ENCODE assay signal across 19 mouse cellular contexts in genomic region chr5:66980862-66981261, GRCm38 (mm10).
DNase-seq lines count a peak whose midpoint lies in the region; ATAC-seq lines count a peak whose summit lies in the region.
"Had no signal": no experiment of that assay in that cellular context is flagged by ENCODE, and none has a peak within 500 bp of the region (broad histone marks: within the 10 kb centered on the region; RNA-seq: fewer than 3 reads in every experiment).

No protein-coding gene starts in this region.

- DNase-seq in forebrain, embryonic 14.5 days (ENCODE audit: low spot score): peak; percentile 64
- DNase-seq in left cerebral cortex, adult 18-20 months (ENCODE audit: low spot score in 2 of 2): peak; percentile 40 to 58
- DNase-seq in left cerebral cortex, adult 11 months (ENCODE audit: low spot score): no peak
- peak; percentile 46 for DNase-seq in right cerebral cortex, postnatal 4 days
- DNase-seq in thymus, postnatal 4 days: no peak
- DNase-seq: adrenal gland, postnatal 25 days; embryo, embryonic 11 days; gastrocnemius, adult 2 months; heart, adult 18-20 months; kidney, adult 2 months; kidney, postnatal 36 days; thymus, adult 2 months had no signal

- no peak overlapping the region for H3K9ac ChIP-seq in forebrain, embryonic 14.5 days (ENCODE audit: low read length)
- H3K9ac ChIP-seq in forebrain, embryonic 12.5 days: no peak overlapping the region
- no peak overlapping the region for H3K9ac ChIP-seq in forebrain, embryonic 16.5 days (replicated peaks; ENCODE audit: low read depth, low read length)
- H3K9ac ChIP-seq: liver, embryonic 12.5 days; lung, embryonic 15.5 days had no signal

- peaks cover 6% of the 10 kb centered on the region; the same call in 1 of the 2 replicates for H3K4me1 ChIP-seq in forebrain, embryonic 14.5 days (ENCODE audit: control insufficient read depth, insufficient read depth, low read length)
- peaks cover 5% of the 10 kb centered on the region for H3K4me1 ChIP-seq in forebrain, embryonic 12.5 days
- peaks cover 7% of the 10 kb centered on the region for H3K4me1 ChIP-seq in forebrain, embryonic 16.5 days (replicated peaks; ENCODE audit: control insufficient read depth, insufficient read depth, low read length)
- H3K4me1 ChIP-seq: liver, embryonic 12.5 days had no signal

- peak; percentile 57; the same call in 1 of the 2 replicates for ATAC-seq in forebrain, embryonic 14.5 days
- ATAC-seq in forebrain, embryonic 12.5 days (ENCODE audit: low FRiP score): no peak
- peak; percentile 51 for ATAC-seq in forebrain, embryonic 16.5 days
- ATAC-seq: hindbrain, embryonic 16.5 days; liver, embryonic 12.5 days had no signal

- 62% methylated on average over 4 of the region's 4 CpGs for WGBS in forebrain, embryonic 14.5 days
- 79% methylated on average over 4 of the region's 4 CpGs for WGBS in forebrain, embryonic 12.5 days
- 39% methylated on average over 4 of the region's 4 CpGs for WGBS in forebrain, embryonic 16.5 days

- H3K4me2 ChIP-seq in forebrain, embryonic 14.5 days (ENCODE audit: low read length): no peak overlapping the region
- H3K4me2 ChIP-seq in forebrain, embryonic 12.5 days: no peak overlapping the region
- no peak overlapping the region for H3K4me2 ChIP-seq in forebrain, embryonic 16.5 days (ENCODE audit: low read length)
- H3K4me2 ChIP-seq: liver, embryonic 12.5 days; lung, embryonic 15.5 days had no signal

- no peak overlapping the region for H3K4me3 ChIP-seq in forebrain, embryonic 14.5 days (ENCODE audit: low read depth, low read length)
- no peak overlapping the region for H3K4me3 ChIP-seq in forebrain, embryonic 12.5 days (replicated peaks)
- no peak overlapping the region for H3K4me3 ChIP-seq in forebrain, embryonic 16.5 days (replicated peaks; ENCODE audit: low read length)
- H3K4me3 ChIP-seq: gastrocnemius, adult 2 months; limb, embryonic 10.5 days; liver, embryonic 12.5 days; lung, embryonic 15.5 days had no signal

- H3K36me3 ChIP-seq in forebrain, embryonic 14.5 days (ENCODE audit: control insufficient read depth, insufficient read depth, low read length): 0 out of 2 replicates have a peak, but pooled peaks cover 3% of the 10 kb centered on the region
- H3K36me3 ChIP-seq in forebrain, embryonic 12.5 days (replicated peaks): no peaks in the 10 kb centered on the region
- H3K36me3 ChIP-seq in forebrain, embryonic 16.5 days (ENCODE audit: control insufficient read depth, insufficient read depth): no peaks in the 10 kb centered on the region
- H3K36me3 ChIP-seq: G1E; liver, embryonic 12.5 days had no signal

- no peaks in the 10 kb centered on the region for H3K27me3 ChIP-seq in forebrain, embryonic 14.5 days (replicated peaks; ENCODE audit: control insufficient read depth, insufficient read depth, low read length)
- H3K27me3 ChIP-seq in forebrain, embryonic 12.5 days: no peaks in the 10 kb centered on the region
- H3K27me3 ChIP-seq in forebrain, embryonic 16.5 days (replicated peaks; ENCODE audit: control insufficient read depth, insufficient read depth, low read length): no peaks in the 10 kb centered on the region
- H3K27me3 ChIP-seq: liver, embryonic 12.5 days; lung, embryonic 15.5 days had no signal

- no peak overlapping the region for H3K27ac ChIP-seq in forebrain, embryonic 14.5 days (ENCODE audit: low read depth, low read length)
- no peak overlapping the region for H3K27ac ChIP-seq in forebrain, embryonic 12.5 days
- H3K27ac ChIP-seq in forebrain, embryonic 16.5 days (ENCODE audit: low read length): no peak overlapping the region
- H3K27ac ChIP-seq: limb, embryonic 10.5 days; liver, embryonic 12.5 days had no signal

- no peaks in the 10 kb centered on the region for H3K9me3 ChIP-seq in forebrain, embryonic 14.5 days (replicated peaks; ENCODE audit: control insufficient read depth, low read length)
- H3K9me3 ChIP-seq in forebrain, embryonic 12.5 days: no peaks in the 10 kb centered on the region
- no peaks in the 10 kb centered on the region for H3K9me3 ChIP-seq in forebrain, embryonic 16.5 days (ENCODE audit: control insufficient read depth, low read length)
- H3K9me3 ChIP-seq: limb, embryonic 10.5 days; liver, embryonic 12.5 days; lung, embryonic 15.5 days had no signal

Comparison
In these comparisons a context has a peak if more than half of its experiments do, and no peak if none do; other contexts are left out.
1. DNase-seq: peak in forebrain, embryonic 14.5 days (single experiment), left cerebral cortex, adult 18-20 months (2 of 2) and right cerebral cortex, postnatal 4 days (single experiment); none in left cerebral cortex, adult 11 months (single experiment) and thymus, postnatal 4 days (single experiment).